Mouse (Mus musculus): ENCODE measurements around the gene Ulbp1.

- TF ChIP-seq POLR2A (IDR thresholded peaks at IDR 0.05; ENCODE audit: borderline replicate concordance, control insufficient read depth, low read depth, low read length): no peak
- no peak for TF ChIP-seq CTCF (IDR thresholded peaks at IDR 0.05; ENCODE audit: control insufficient read depth, insufficient read depth, low read length)
These were observed 80.0 kb downstream of the Ulbp1 start for GRCm38 (mm10) chr10:7393143-7394035.

All from bone marrow, adult 2 months (tissue).